Mouse (Mus musculus) olfactory bulb, adult 2 months (tissue): ENCODE measurements around the gene Fcrl1.

ENCODE experiments used
- CTCF ChIP-seq: fragments of 200-500 bp; IDR thresholded peaks from 2 replicates; pipeline ENCODE4 v1.5.1; 2012; ENCODE audit warnings: low read depth, mild to moderate bottlenecking, low read length, moderate library complexity; ENCODE audit not compliant: insufficient read depth
- POLR2A ChIP-seq: fragments of 200-500 bp; IDR thresholded peaks from 2 replicates; pipeline ENCODE4 v1.6.1; 2012; ENCODE audit warnings: mild to moderate bottlenecking, low read depth, low read length, moderate library complexity; ENCODE audit not compliant: insufficient read depth

DNA sequence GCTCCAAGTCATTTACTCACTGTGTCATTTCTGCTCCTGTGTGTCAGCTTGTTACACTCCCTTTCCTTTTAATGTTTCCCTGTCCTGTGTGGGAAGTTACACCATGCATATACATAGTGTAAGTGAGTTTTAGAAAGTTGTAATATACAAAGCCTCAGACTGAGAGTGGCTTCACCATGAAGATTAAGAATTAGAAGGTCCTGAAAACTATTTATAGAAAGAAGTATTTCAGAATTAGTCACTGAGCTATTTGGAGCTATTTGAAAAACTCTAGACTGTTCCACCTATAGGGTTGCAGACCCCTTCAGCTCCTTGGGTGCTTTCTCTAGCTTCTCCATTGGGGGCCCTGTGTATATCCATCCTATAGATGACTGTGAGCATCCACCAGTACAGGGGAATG lies 17.0 kb upstream of the Fcrl1 start:
- TF ChIP-seq CTCF: no peak
- no peak for TF ChIP-seq POLR2A
